Mouse (Mus musculus) ES-CJ7 (cell line): ENCODE results near the gene Arxes1.
"Not testable (repeated sequence)": the region's sequence is repeated elsewhere in the genome, so short reads cannot be mapped to it uniquely, and the experiment has no call there.

Experiments used
- DNase-seq: peaks from one replicate; pipeline ENCODE4 v3.0.0; 2011; ENCODE audit warnings: low read depth, low spot score

Gene Arxes1

GRCm38 (mm10) chrX:136032799-136033763 is at the start of gene Arxes1:
Gene Arxes1, plus strand, starts transcription at chrX:136033367.
- DNase-seq: peak; percentile 6

GRCm38 (mm10) chrX:135984539-135985260 is 48.5 kb upstream of the Arxes1 start:
- no peak for DNase-seq

GRCm38 (mm10) chrX:135986267-135986666 is 46.9 kb upstream of the Arxes1 start:
- DNase-seq: no peak

- peak; percentile 25 for DNase-seq
These were observed 42.5 kb upstream of the Arxes1 start for GRCm38 (mm10) chrX:135990661-135991060.

GRCm38 (mm10) chrX:135993192-135993594 is 40.0 kb upstream of the Arxes1 start:
- DNase-seq: peak; percentile 5

- DNase-seq: not testable (repeated sequence)
These were observed 39.5 kb upstream of the Arxes1 start, which contains the start of gene Arxes2 for GRCm38 (mm10) chrX:135993664-135994119. Gene Arxes2, plus strand, starts transcription at chrX:135993824.

- no peak for DNase-seq
These were observed 25.8 kb upstream of the Arxes1 start for GRCm38 (mm10) chrX:136007199-136007843.

- DNase-seq: no peak
These were observed 18.8 kb upstream of the Arxes1 start for GRCm38 (mm10) chrX:136014392-136014791.

GRCm38 (mm10) chrX:136030331-136030730 is 2.8 kb upstream of the Arxes1 start:
- DNase-seq: no peak

- no peak for DNase-seq
These were observed 10.6 kb downstream of the Arxes1 start for GRCm38 (mm10) chrX:136043726-136044125.

GRCm38 (mm10) chrX:136047528-136047927 is 14.4 kb downstream of the Arxes1 start:
- peak; percentile 63 for DNase-seq

GRCm38 (mm10) chrX:136051219-136051618 is 18.1 kb downstream of the Arxes1 start:
- DNase-seq: no peak

- DNase-seq: no peak
These were observed 27.5 kb downstream of the Arxes1 start for GRCm38 (mm10) chrX:136060698-136061097.

GRCm38 (mm10) chrX:136067201-136067991 is 34.2 kb downstream of the Arxes1 start:
- DNase-seq: peak; percentile 48

- DNase-seq: peak; percentile 45
These were observed 34.9 kb downstream of the Arxes1 start, which contains the start of gene Bex2 for GRCm38 (mm10) chrX:136068020-136068419. Gene Bex2, minus strand, starts transcription at chrX:136068236.
